In genomic region chr17:37044651-37045244, GRCm38 (mm10) we compare ENCODE assay signal across 8 mouse cellular contexts. TPM values are rescaled to one million over a fixed set of nuclear protein-coding genes. Genes with fewer than 3 reads are reported as not detected.
DNase-seq lines count a peak whose midpoint lies in the region; TF ChIP-seq lines count a peak whose summit lies in the region.

No protein-coding gene starts in this region.

- peak overlapping the region; percentile 96; the same call in 1 of the 2 replicates for H3K27ac ChIP-seq in hindbrain, embryonic 10.5 days

- peak overlapping the region; percentile 95 for H3K4me3 ChIP-seq in E14TG2a.4 (replicated peaks; ENCODE audit: low read length)
- peak overlapping the region; percentile 92 for H3K4me3 ChIP-seq in hindbrain, embryonic 10.5 days

- peak; percentile 82 for DNase-seq in 416B (ENCODE audit: low read depth)
- DNase-seq in hindbrain, embryonic 10.5 days (ENCODE audit: low spot score): no peak
- DNase-seq in lung, postnatal 36 days: peak; percentile 67
- no peak for DNase-seq in frontal cortex, adult 2 months (ENCODE audit: extremely low spot score in 1 of 2, low spot score in 1 of 2)
- DNase-seq in left cerebral cortex, postnatal 25 days (ENCODE audit: low spot score in 2 of 2): no peak
- DNase-seq in embryo, embryonic 11 days: no peak
- no peak for DNase-seq in right cerebral cortex, postnatal 14 days

- TF ChIP-seq CTCF in E14TG2a.4 (conservative IDR thresholded peaks at IDR 0.05; ENCODE audit: low read length): no peak

- H3K27me3 ChIP-seq in E14TG2a.4 (ENCODE audit: insufficient read depth, low read length): 0 out of 2 replicates have a peak, but pooled peaks cover 2% of the 10 kb centered on the region
- H3K27me3 ChIP-seq in hindbrain, embryonic 10.5 days (ENCODE audit: insufficient read depth, poor library complexity, severe bottlenecking): peaks cover 33% of the 10 kb centered on the region

- intact Hi-C loops in left cerebral cortex, postnatal 25 days (cut with DNase I): loop anchor here (5.0 kb wide), 1 partner anchor 152 kb away; the partner anchor contains the start of gene Trim40

- H3K36me3 ChIP-seq in E14TG2a.4 (ENCODE audit: insufficient read depth, low read length): peaks cover 23% of the 10 kb centered on the region
- no peaks in the 10 kb centered on the region for H3K36me3 ChIP-seq in hindbrain, embryonic 10.5 days

- 84% methylated on average over 7 of the region's 7 CpGs for WGBS in hindbrain, embryonic 10.5 days

- H3K9me3 ChIP-seq in E14TG2a.4 (ENCODE audit: low read length): no peaks in the 10 kb centered on the region
- H3K9me3 ChIP-seq in hindbrain, embryonic 10.5 days: no peaks in the 10 kb centered on the region

- peaks cover 52% of the 10 kb centered on the region for H3K4me1 ChIP-seq in E14TG2a.4 (replicated peaks; ENCODE audit: low read depth, low read length)
- H3K4me1 ChIP-seq in hindbrain, embryonic 10.5 days (replicated peaks): peaks cover 40% of the 10 kb centered on the region

RNA-seq across cellular contexts. Expression of gene Gabbr1, which starts 1.0 kb away (rescaled TPM):
- polyA plus RNA-seq in hindbrain, embryonic 10.5 days (2016; fragmentation: Nextera tagmentation; extraction: Ambion mirVana): 10.8 and 17.0 TPM in 2 replicates
- 430 and 435 TPM in 2 replicates for polyA plus RNA-seq in frontal cortex, adult 2 months (2012; rRNA removed)
- 100 to 1,000 TPM; 670 to 698 TPM for total RNA-seq in left cerebral cortex, postnatal 25 days (2021)

RNA-seq across cellular contexts. Expression of gene Mog, which starts 21.6 kb away (rescaled TPM):
- polyA plus RNA-seq in hindbrain, embryonic 10.5 days (2016; fragmentation: Nextera tagmentation; extraction: Ambion mirVana): 0.19 and 0.34 TPM in 2 replicates
- 43.8 and 54.7 TPM in 2 replicates for polyA plus RNA-seq in frontal cortex, adult 2 months (2012; rRNA removed)
- total RNA-seq in left cerebral cortex, postnatal 25 days (2021): 10 to 100 TPM; 51.6 to 68.2 TPM

RNA-seq across cellular contexts. Expression of gene Olfr90, which starts 43.6 kb away (rescaled TPM):
- 0.08 TPM in 1 of 2 replicates, not detected in the other for polyA plus RNA-seq in hindbrain, embryonic 10.5 days (2016; fragmentation: Nextera tagmentation; extraction: Ambion mirVana)
- polyA plus RNA-seq in frontal cortex, adult 2 months (2012; rRNA removed): 0.04 TPM in 1 of 2 replicates, not detected in the other
- not detected for total RNA-seq in left cerebral cortex, postnatal 25 days (2021)

RNA-seq across cellular contexts. Expression of gene Zfp57, which starts 43.8 kb away (rescaled TPM):
- polyA plus RNA-seq in hindbrain, embryonic 10.5 days (2016; fragmentation: Nextera tagmentation; extraction: Ambion mirVana): 79.9 and 96.9 TPM in 2 replicates
- 30.3 and 40.6 TPM in 2 replicates for polyA plus RNA-seq in frontal cortex, adult 2 months (2012; rRNA removed)
- total RNA-seq in left cerebral cortex, postnatal 25 days (2021): 10 to 100 TPM; 14.5 to 17.6 TPM

RNA-seq across cellular contexts. Expression of gene Olfr91, which starts 53.3 kb away (rescaled TPM):
- not detected in 2 replicates for polyA plus RNA-seq in hindbrain, embryonic 10.5 days (2016; fragmentation: Nextera tagmentation; extraction: Ambion mirVana)
- polyA plus RNA-seq in frontal cortex, adult 2 months (2012; rRNA removed): not detected in 2 replicates
- total RNA-seq in left cerebral cortex, postnatal 25 days (2021): not detected

Comparison
In these comparisons a context has a peak if more than half of its experiments do, and no peak if none do; other contexts are left out.
1. DNase-seq: peak in 416B (single experiment) and lung, postnatal 36 days (single experiment); none in hindbrain, embryonic 10.5 days (single experiment), frontal cortex, adult 2 months (0 of 2), left cerebral cortex, postnatal 25 days (0 of 2), embryo, embryonic 11 days (single experiment) and right cerebral cortex, postnatal 14 days (single experiment).
2. RNA of gene Gabbr1, which starts 1.0 kb away (polyA plus RNA-seq): 430 to 435 TPM in frontal cortex, adult 2 months; 10.8 to 17.0 TPM in hindbrain, embryonic 10.5 days; every median in the first group is over 10 times any median in the second.
3. RNA of gene Mog, which starts 21.6 kb away (polyA plus RNA-seq): 43.8 to 54.7 TPM in frontal cortex, adult 2 months; 0.19 to 0.34 TPM in hindbrain, embryonic 10.5 days; every median in the first group is over 10 times any median in the second.